ENCODE assay signal across 9 mouse cellular contexts in the genomic region with DNA sequence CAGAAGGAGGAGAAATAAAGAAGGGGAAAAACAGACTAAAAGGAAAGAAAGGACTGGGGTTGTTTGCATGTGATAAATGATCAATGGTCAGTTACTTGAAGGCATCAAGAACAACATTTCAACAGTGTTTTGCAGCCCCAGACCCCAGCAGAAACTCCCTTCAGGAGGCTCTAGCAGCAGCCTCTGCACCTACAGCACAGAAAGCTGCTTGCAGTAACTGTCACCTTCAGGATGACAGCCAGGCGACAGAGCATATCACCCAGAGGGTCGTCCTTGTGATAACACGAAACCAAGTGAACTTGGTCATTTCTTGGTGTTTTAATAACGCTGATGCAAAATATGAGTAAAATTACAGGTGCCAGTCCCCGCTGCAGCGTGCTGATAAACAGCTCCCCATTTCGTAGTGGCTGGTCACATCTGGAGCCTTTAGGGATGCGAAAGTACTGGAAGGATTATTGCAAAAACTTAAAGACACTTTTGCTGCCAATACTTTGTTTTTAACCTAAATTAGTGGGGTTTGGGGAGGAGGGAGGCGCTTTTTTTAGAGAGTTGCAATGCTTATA. TPM values are rescaled to one million over a fixed set of nuclear protein-coding genes. Genes with fewer than 3 reads are reported as not detected.
DNase-seq lines count a peak whose midpoint lies in the region; ATAC-seq and TF ChIP-seq lines count a peak whose summit lies in the region.
"Had no signal": no experiment of that assay in that cellular context is flagged by ENCODE, and none has a peak within 500 bp of the region (broad histone marks: within the 10 kb centered on the region; RNA-seq: fewer than 3 reads in every experiment).

No protein-coding gene starts in this region.

- intact Hi-C loops in left cerebral cortex, postnatal 25 days (cut with DNase I) = loop anchor here (2.0 kb wide), 1 partner anchor 51 kb away; no protein-coding TSS in a partner anchor

- 30% methylated on average over 9 of the region's 9 CpGs for WGBS in forebrain, embryonic 14.5 days

- H3K9me3 ChIP-seq in G1E (replicated peaks) = no peaks in the 10 kb centered on the region
- H3K9me3 ChIP-seq in forebrain, embryonic 14.5 days (replicated peaks; ENCODE audit: control insufficient read depth, low read length) = no peaks in the 10 kb centered on the region

- no peak overlapping the region for H3K9ac ChIP-seq in forebrain, embryonic 14.5 days (ENCODE audit: low read length)

- 0 out of 2 replicates have a peak, but pooled peaks cover 3% of the 10 kb centered on the region for H3K27me3 ChIP-seq in G1E (ENCODE audit: insufficient read depth, low read length)
- H3K27me3 ChIP-seq in forebrain, embryonic 14.5 days (replicated peaks; ENCODE audit: control insufficient read depth, insufficient read depth, low read length) = no peaks in the 10 kb centered on the region

- no peaks in the 10 kb centered on the region for H3K36me3 ChIP-seq in G1E (replicated peaks)
- H3K36me3 ChIP-seq in forebrain, embryonic 14.5 days (ENCODE audit: control insufficient read depth, insufficient read depth, low read length) = no peaks in the 10 kb centered on the region

- H3K4me1 ChIP-seq in G1E (ENCODE audit: insufficient read depth, low read depth, low read length) = peaks cover 19% of the 10 kb centered on the region
- H3K4me1 ChIP-seq in forebrain, embryonic 14.5 days (ENCODE audit: control insufficient read depth, insufficient read depth, low read length) = peaks cover 10% of the 10 kb centered on the region; the same call in 1 of the 2 replicates

- ATAC-seq in G1E (ENCODE audit: extremely low read depth, insufficient number of reproducible peaks, low FRiP score, poor library complexity, severe bottlenecking) = peak; percentile 66
- peak; percentile 72 for ATAC-seq in forebrain, embryonic 14.5 days
- ATAC-seq in megakaryocyte progenitor cell, adult 5-6 weeks (replicated peaks; ENCODE audit: poor library complexity) = peak; percentile 86

- no peak for TF ChIP-seq CTCF in G1E (IDR thresholded peaks at IDR 0.05; ENCODE audit: low read depth, low read length)

- no peak overlapping the region for H3K4me3 ChIP-seq in G1E (ENCODE audit: low read depth, low read length)
- no peak overlapping the region for H3K4me3 ChIP-seq in forebrain, embryonic 14.5 days (ENCODE audit: low read depth, low read length)

- no peak overlapping the region for H3K27ac ChIP-seq in forebrain, embryonic 14.5 days (ENCODE audit: low read depth, low read length)
- H3K27ac ChIP-seq: macrophage had no signal

- peak; percentile 9 for DNase-seq in G1E (ENCODE audit: low spot score)
- peak; percentile 69 for DNase-seq in adrenal gland, postnatal 25 days
- peak; percentile 85 for DNase-seq in forebrain, embryonic 14.5 days (ENCODE audit: low spot score)
- DNase-seq in heart, postnatal 4 days = peak; percentile 69
- DNase-seq in left cerebral cortex, postnatal 25 days (ENCODE audit: low spot score in 2 of 2) = peak; percentile 45 to 53
- peak; percentile 76 for DNase-seq in skeletal muscle tissue, adult 2 months (ENCODE audit: low read depth, low spot score)
- no peak for DNase-seq in cerebellum, adult 9-11 months

- 0 out of 2 replicates have a peak overlapping the region, but pooled peaks have one; percentile 4 for H3K4me2 ChIP-seq in forebrain, embryonic 14.5 days (ENCODE audit: low read length)

RNA-seq across cellular contexts. Expression of a gene that starts 38.6 kb away (rescaled TPM):
- 79.9 and 98.3 TPM in 2 replicates for total RNA-seq in G1E (2014; fragmentation: Nextera tagmentation)
- 40.4 and 40.8 TPM in 2 replicates for total RNA-seq in G1E (2017)
- 13.4 and 24.7 TPM in 2 replicates for polyA plus RNA-seq in G1E (2012)
- total RNA-seq in adrenal gland, postnatal 25 days (2021) = 25.4 and 30.5 TPM in 2 replicates
- 252 and 310 TPM in 2 replicates for polyA plus RNA-seq in forebrain, embryonic 14.5 days (2014; fragmentation: Nextera tagmentation; extraction: Ambion mirVana)
- total RNA-seq in heart, postnatal 4 days (2021) = 10 to 100 TPM; 56.3 to 62.0 TPM
- total RNA-seq in left cerebral cortex, postnatal 25 days (2021) = 100 to 1,000 TPM; 139 to 140 TPM
- 49.8 and 60.5 TPM in 2 replicates for total RNA-seq in megakaryocyte progenitor cell, adult 5-6 weeks (2015)
- 26.7 and 39.1 TPM in 2 replicates for total RNA-seq in megakaryocyte progenitor cell, adult 5-6 weeks (2017)
